Mouse (Mus musculus) CH12.LX (cell line): ENCODE results near the gene Fam20a. TPM values are rescaled to one million over a fixed set of nuclear protein-coding genes. Genes with fewer than 3 reads are reported as not detected.

Experiments
- DNase-seq: peaks from one replicate; pipeline ENCODE4 v3.0.0-alpha.2; 2013; ENCODE audit errors: extremely low read depth
- H3K27ac ChIP-seq: 2 replicates; pipeline ENCODE4 v1.5.1; 2012; ENCODE audit warnings: low read depth, mild to moderate bottlenecking, control low read depth, moderate library complexity; ENCODE audit not compliant: insufficient read depth
- H3K27me3 ChIP-seq: replicated peaks from 2 replicates; pipeline ENCODE3; 2012; ENCODE audit warnings: inconsistent platforms
- H3K36me3 ChIP-seq, 2 experiments: replicated peaks in 1 of 2; 2 replicates each; pipeline versions ENCODE3 to v1.6.1; 2012; ENCODE audit warnings: inconsistent platforms in 1 of 2, low read length in 1 of 2, mild to moderate bottlenecking in 1 of 2, mixed read lengths in 1 of 2, moderate library complexity in 1 of 2; ENCODE audit not compliant: control insufficient read depth in 1 of 2, insufficient read depth in 1 of 2
- H3K4me1 ChIP-seq, 2 experiments: 2 replicates each; pipeline ENCODE4 v1.6.1; 2012; ENCODE audit warnings: inconsistent platforms in 1 of 2, moderate library complexity in 1 of 2; ENCODE audit not compliant: insufficient read depth in 2 of 2, control insufficient read depth in 1 of 2
- H3K4me2 ChIP-seq: 2 replicates; pipeline ENCODE4 v1.6.1; 2012; ENCODE audit warnings: low read depth, mild to moderate bottlenecking, control low read depth; ENCODE audit not compliant: poor library complexity, insufficient read depth, severe bottlenecking
- H3K4me3 ChIP-seq, 3 experiments: fragments of 150-350 bp in 1 of 3; sonication (generic) in 1 of 3; replicated peaks in 1 of 3; 2 replicates each; pipeline versions ENCODE3 to v1.5.1; 2011 to 2012; ENCODE audit warnings: low read depth in 2 of 3, low read length in 2 of 3, mild to moderate bottlenecking in 2 of 3, moderate library complexity in 2 of 3, control low read depth in 1 of 3, improper control_type of control experiment in 1 of 3, inconsistent platforms in 1 of 3, mixed read lengths in 1 of 3; ENCODE audit not compliant: poor library complexity in 1 of 3
- H3K79me2 ChIP-seq: replicated peaks from 2 replicates; pipeline ENCODE4 v1.6.1; 2012; ENCODE audit warnings: mild to moderate bottlenecking, moderate library complexity; ENCODE audit not compliant: control insufficient read depth, poor library complexity, insufficient read depth, severe bottlenecking; ENCODE audit errors: extremely low read depth
- H3K9ac ChIP-seq: 2 replicates; pipeline ENCODE4 v1.6.1; 2012; ENCODE audit warnings: low read depth, mild to moderate bottlenecking, control low read depth, moderate library complexity; ENCODE audit not compliant: insufficient read depth
- H3K9me3 ChIP-seq: replicated peaks from 2 replicates; pipeline ENCODE3; 2012; ENCODE audit warnings: low read length, inconsistent platforms, mixed read lengths
- CHD1 ChIP-seq: IDR thresholded peaks from 2 replicates; pipeline ENCODE4 v1.6.1; 2012; ENCODE audit warnings: low read depth, low read length, improper control_type of control experiment, inconsistent platforms
- CHD2 ChIP-seq: IDR thresholded peaks from 2 replicates; pipeline ENCODE4 v1.6.1; 2011; ENCODE audit warnings: low read length, improper control_type of control experiment
- CTCF ChIP-seq, 2 experiments: IDR thresholded peaks in 1 of 2; conservative IDR thresholded peaks in 1 of 2; 2 replicates each; pipeline ENCODE4 v1.5.1; 2011 to 2012; ENCODE audit warnings: low read depth in 2 of 2, low read length in 2 of 2, improper control_type of control experiment in 1 of 2, inconsistent platforms in 1 of 2, mild to moderate bottlenecking in 1 of 2, moderate library complexity in 1 of 2
- ELF1 ChIP-seq: IDR thresholded peaks from 2 replicates; pipeline ENCODE4 v1.6.1; 2014; ENCODE audit warnings: low read depth, mild to moderate bottlenecking, inconsistent platforms, low read length, improper control_type of control experiment
- ETS1 ChIP-seq: conservative IDR thresholded peaks from 2 replicates; pipeline ENCODE4 v1.6.1; 2012; ENCODE audit warnings: low read depth, mild to moderate bottlenecking, inconsistent platforms, low read length, improper control_type of control experiment, moderate library complexity
- GABPA ChIP-seq: IDR thresholded peaks from 2 replicates; pipeline ENCODE4 v1.6.1; 2012; ENCODE audit warnings: low read depth, low read length, improper control_type of control experiment, inconsistent platforms; ENCODE audit not compliant: insufficient replicate concordance
- JUN ChIP-seq: IDR thresholded peaks from 2 replicates; pipeline ENCODE4 v1.6.1; 2011; ENCODE audit warnings: low read depth, mild to moderate bottlenecking, low read length, improper control_type of control experiment, moderate library complexity; ENCODE audit not compliant: insufficient read depth
- KAT2A ChIP-seq: IDR thresholded peaks from 2 replicates; pipeline ENCODE4 v1.6.1; 2012; ENCODE audit warnings: low read length, improper control_type of control experiment, inconsistent platforms; ENCODE audit not compliant: insufficient replicate concordance
- MAX ChIP-seq: IDR thresholded peaks from 2 replicates; pipeline ENCODE4 v1.6.1; 2011; ENCODE audit warnings: low read length, improper control_type of control experiment
- MXI1 ChIP-seq: IDR thresholded peaks from 2 replicates; pipeline ENCODE4 v1.6.1; 2011; ENCODE audit warnings: mild to moderate bottlenecking, low read depth, low read length, improper control_type of control experiment
- MYC ChIP-seq: IDR thresholded peaks from 2 replicates; pipeline ENCODE4 v1.6.1; 2011; ENCODE audit warnings: low read depth, mild to moderate bottlenecking, improper control_type of control experiment, low read length
- NELFE ChIP-seq: IDR thresholded peaks from 2 replicates; pipeline ENCODE4 v1.6.1; 2011; ENCODE audit warnings: low read depth, low read length, improper control_type of control experiment
- NRF1 ChIP-seq: IDR thresholded peaks from 2 replicates; pipeline ENCODE4 v1.6.1; 2014; ENCODE audit warnings: low read depth, mild to moderate bottlenecking, inconsistent platforms, low read length, improper control_type of control experiment, moderate library complexity
- PAX5 ChIP-seq: IDR thresholded peaks from 2 replicates; pipeline ENCODE4 v1.6.1; 2012; ENCODE audit warnings: low read length, inconsistent platforms, mixed read lengths
- POLR2A ChIP-seq: IDR thresholded peaks from 2 replicates; pipeline ENCODE4 v1.6.1; 2011; ENCODE audit warnings: low read depth, mild to moderate bottlenecking, improper control_type of control experiment, low read length
- POLR2AphosphoS2 ChIP-seq: IDR thresholded peaks from 2 replicates; pipeline ENCODE4 v1.6.1; 2011; ENCODE audit warnings: low read depth, low read length, improper control_type of control experiment
- RCOR1 ChIP-seq: conservative IDR thresholded peaks from 2 replicates; pipeline ENCODE4 v1.6.1; 2012; ENCODE audit warnings: low read depth, mild to moderate bottlenecking, inconsistent platforms, low read length, improper control_type of control experiment
- SIN3A ChIP-seq: IDR thresholded peaks from 2 replicates; pipeline ENCODE4 v1.6.1; 2012; ENCODE audit warnings: low read length, improper control_type of control experiment, inconsistent platforms
- SMC3 ChIP-seq: IDR thresholded peaks from 2 replicates; pipeline ENCODE4 v1.6.1; 2011; ENCODE audit warnings: low read depth, low read length, improper control_type of control experiment
- TBP ChIP-seq: conservative IDR thresholded peaks from 2 replicates; pipeline ENCODE4 v1.6.1; 2011; ENCODE audit warnings: low read depth, low read length, improper control_type of control experiment
- TCF12 ChIP-seq: IDR thresholded peaks from 2 replicates; pipeline ENCODE4 v1.6.1; 2014; ENCODE audit warnings: low read depth, mild to moderate bottlenecking, inconsistent platforms, low read length, improper control_type of control experiment
- UBTF ChIP-seq: IDR thresholded peaks from 2 replicates; pipeline ENCODE4 v1.6.1; 2012; ENCODE audit warnings: low read depth, mild to moderate bottlenecking, inconsistent platforms, low read length, improper control_type of control experiment, moderate library complexity
- USF2 ChIP-seq: conservative IDR thresholded peaks from 2 replicates; pipeline ENCODE4 v1.6.1; 2011; ENCODE audit warnings: low read depth, low read length, improper control_type of control experiment
- ZC3H11A ChIP-seq: IDR thresholded peaks from 2 replicates; pipeline ENCODE4 v1.6.1; 2012; ENCODE audit warnings: low read depth, mild to moderate bottlenecking, inconsistent platforms, low read length, improper control_type of control experiment
- ZKSCAN1 ChIP-seq: IDR thresholded peaks from 2 replicates; pipeline ENCODE4 v1.6.1; 2012; ENCODE audit warnings: low read depth, inconsistent platforms, low read length, improper control_type of control experiment, borderline replicate concordance
- dilution Hi-C: fragments of 300-500 bp; cut with MboI; formaldehyde crosslinking; loops from 2 replicates; pipeline ENCODE4 v1.14.3; 2020; ENCODE audit warnings: low sequenced_read_pairs; ENCODE audit not compliant: extremely low pct_unique_long_range_greater_than_20kb, extremely low pct_ligation_motif_present
- in situ Hi-C: fragments of 300-500 bp; cut with MboI; formaldehyde crosslinking; loops from 3 replicates; pipeline ENCODE4 v1.14.3; 2019; ENCODE audit warnings: low sequenced_read_pairs, low pct_ligation_motif_present, low pct_unique_long_range_greater_than_20kb, mixed read lengths
- polyA plus RNA-seq: library from polyadenylated mRNA; unstranded; fragments of >175 nt; gene quantifications from 2 replicates; pipeline ENCODE4 v1.2.1, GENCODE M21; 2012; ENCODE audit warnings: low read depth; ENCODE audit not compliant: insufficient read length
- total RNA-seq, 2 experiments: library from RNA; depleted of rRNA; stranded (reverse); fragments of 300-350 nt in 1 of 2; fragments of >200 nt in 1 of 2; gene quantifications; 2 replicates each; pipeline ENCODE4 v1.2.3; 2012 to 2014

The Fam20a gene
- total and polyA plus RNA-seq, 3 experiments: 0.08 TPM; not detected in 2

- Histone ChIP-seq H3K4me2 (no peak overlapping the region), H3K4me3 (no peak overlapping the region), H3K79me2 (no peaks in the 10 kb centered on the region), H3K27ac (no peak overlapping the region), H3K36me3 (no peaks in the 10 kb centered on the region), H3K9me3 (no peaks in the 10 kb centered on the region), H3K27me3 (no peaks in the 10 kb centered on the region), H3K9ac (no peak overlapping the region), H3K4me1 (peaks cover 0 to 6% of the 10 kb centered on the region in 2 experiments; a peak in 2 of 4 replicates)
- dilution Hi-C loops (no loop called here), in situ Hi-C loops (no loop called here)
- TF ChIP-seq RCOR1 (no peak), MAX (no peak), NRF1 (no peak), MXI1 (no peak), MYC (no peak), KAT2A (no peak), ETS1 (no peak), CHD1 (no peak), ZKSCAN1 (no peak), JUN (no peak), POLR2A (no peak), CTCF (conservative IDR thresholded peaks at IDR 0.05 in 1 of 2, IDR thresholded peaks at IDR 0.05 in 1 of 2; ENCODE audit: low read depth in 2 of 2, low read length in 2 of 2) (no peak), ZC3H11A (no peak), ELF1 (no peak), TBP (no peak), CHD2 (no peak), TCF12 (no peak), POLR2AphosphoS2 (no peak), SIN3A (no peak), PAX5 (no peak)
- DNase-seq: no peak
These were observed 87.2 kb downstream of the Fam20a start for GRCm38 (mm10) chr11:109634928-109635327.

DNA sequence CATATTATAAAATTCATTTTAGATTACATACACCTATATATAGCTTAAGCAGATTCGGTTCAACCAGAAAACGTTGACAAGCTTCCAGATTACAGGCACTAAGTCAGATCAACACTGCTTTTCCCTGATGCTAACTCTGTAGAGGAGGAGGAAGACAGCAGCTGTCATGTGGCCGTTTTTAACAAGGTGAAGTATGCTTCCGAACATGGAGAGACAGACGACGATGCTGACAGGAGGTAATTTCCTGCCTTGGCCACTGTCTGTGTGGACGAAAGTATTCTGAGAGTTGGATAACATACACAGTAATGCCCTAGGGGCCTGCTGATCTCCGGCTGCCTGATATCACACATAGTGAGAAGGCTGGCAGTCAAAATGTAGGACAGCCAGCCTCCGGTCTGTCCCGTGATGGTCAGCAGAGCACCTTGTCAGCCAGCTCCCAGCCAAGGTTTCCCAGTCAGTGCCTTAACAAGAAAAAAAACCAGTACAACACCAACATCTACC is 93.0 kb downstream of the Fam20a start:
- H3K9ac ChIP-seq: no peak overlapping the region
- DNase-seq: no peak
- no peak overlapping the region for H3K4me3 ChIP-seq
- H3K79me2 ChIP-seq: no peaks in the 10 kb centered on the region
- no peaks in the 10 kb centered on the region for H3K4me1 ChIP-seq
- H3K36me3 ChIP-seq: no peaks in the 10 kb centered on the region
- in situ Hi-C loops: no loop called here
- TF ChIP-seq CHD1 (no peak), NELFE (no peak), POLR2AphosphoS2 (no peak), SMC3 (no peak), GABPA (no peak), ETS1 (no peak), UBTF (no peak), MAX (no peak), USF2 (no peak)
- H3K4me2 ChIP-seq: no peak overlapping the region
- H3K27ac ChIP-seq: no peak overlapping the region
- peaks cover 8% of the 10 kb centered on the region for H3K9me3 ChIP-seq
- H3K27me3 ChIP-seq: no peaks in the 10 kb centered on the region
- dilution Hi-C loops: no loop called here
